Mouse (Mus musculus): ENCODE data around the gene Cryab.

Gene Cryab

GRCm38 (mm10) chr9:50751323-50751722 lies at the start of gene Cryab:
TSS of gene Cryab (plus strand) at chr9:50751325.
- in situ Hi-C loops (cut with MboI; ENCODE audit: low pct_unique_long_range_greater_than_20kb in 1 of 2, low sequenced_read_pairs in 2 of 2, unreplicated experiment in 1 of 2), result no loop called here

- in situ Hi-C loops (cut with MboI; ENCODE audit: low pct_unique_long_range_greater_than_20kb in 1 of 2, low sequenced_read_pairs in 2 of 2, unreplicated experiment in 1 of 2), result no loop called here
Observed at GRCm38 (mm10) chr9:50704907-50705306, 46.2 kb upstream of the Cryab start.

GRCm38 (mm10) chr9:50709108-50709507 lies 42.0 kb upstream of the Cryab start:
- in situ Hi-C loops (cut with MboI; ENCODE audit: low pct_unique_long_range_greater_than_20kb in 1 of 2, low sequenced_read_pairs in 2 of 2, unreplicated experiment in 1 of 2), result no loop called here

DNA sequence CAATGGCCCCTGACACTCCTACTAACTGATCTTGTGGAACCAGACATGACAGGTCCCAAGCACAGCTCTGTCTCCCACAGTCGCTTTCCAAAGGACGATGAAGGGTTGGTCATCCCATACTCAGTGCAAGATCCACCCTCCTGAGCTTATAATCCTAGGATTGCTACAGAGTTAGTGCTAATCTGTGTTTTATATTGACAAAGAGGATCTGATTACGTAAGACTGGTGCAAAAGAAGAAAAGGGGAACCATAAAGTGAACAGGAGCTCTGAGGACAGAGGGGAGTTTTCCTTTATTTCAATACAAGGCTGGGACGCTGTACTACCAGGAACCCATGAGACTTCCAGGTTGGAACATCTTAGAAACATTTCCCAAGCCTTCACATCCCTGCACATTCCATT lies 39.8 kb upstream of the Cryab start:
- in situ Hi-C loops (cut with MboI; ENCODE audit: low pct_unique_long_range_greater_than_20kb in 1 of 2, low sequenced_read_pairs in 2 of 2, unreplicated experiment in 1 of 2), result no loop called here

DNA sequence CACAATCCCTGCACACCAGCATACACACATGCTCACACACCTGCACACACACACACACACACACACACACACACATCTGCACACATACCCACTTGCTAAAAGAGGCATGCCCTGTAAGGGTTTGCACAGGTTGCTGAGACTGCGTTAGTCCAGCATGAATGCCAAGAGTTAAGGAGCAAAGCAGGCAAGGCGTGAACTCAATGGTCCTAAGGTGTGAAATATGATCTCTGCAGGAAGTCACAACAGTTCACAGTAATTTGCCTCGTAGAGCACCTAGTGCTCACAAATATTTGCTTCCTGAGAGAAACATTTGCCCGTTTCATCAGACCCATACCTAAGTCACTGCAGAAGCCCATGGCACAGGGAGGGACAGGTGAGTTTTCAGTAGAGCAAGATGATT lies 36.9 kb upstream of the Cryab start:
- in situ Hi-C loops (cut with MboI; ENCODE audit: low pct_unique_long_range_greater_than_20kb in 1 of 2, low sequenced_read_pairs in 2 of 2, unreplicated experiment in 1 of 2), result no loop called here

GRCm38 (mm10) chr9:50718878-50719277 lies 32.2 kb upstream of the Cryab start:
- in situ Hi-C loops (cut with MboI; ENCODE audit: low pct_unique_long_range_greater_than_20kb in 1 of 2, low sequenced_read_pairs in 2 of 2, unreplicated experiment in 1 of 2), result no loop called here

DNA sequence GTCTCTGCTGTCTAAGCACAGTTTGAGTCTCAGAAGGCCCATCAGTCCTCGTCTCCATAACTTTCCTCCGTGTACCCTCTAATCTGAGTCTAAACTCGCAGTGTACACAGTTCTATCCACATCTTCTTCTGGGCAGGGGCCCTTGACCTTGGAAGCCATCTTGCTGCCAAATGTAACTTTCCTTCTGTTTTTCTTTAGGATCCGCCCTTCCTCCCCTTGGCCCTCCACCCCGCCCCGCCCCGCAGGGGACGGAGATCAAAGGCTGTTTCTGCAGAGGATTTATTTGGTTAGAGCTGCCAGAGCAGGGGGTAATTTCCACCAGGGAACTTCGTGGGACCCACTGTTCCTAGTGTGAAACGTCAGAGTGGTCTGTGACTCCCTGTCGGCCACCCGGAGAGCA lies 30.1 kb upstream of the Cryab start:
- in situ Hi-C loops (cut with MboI; ENCODE audit: low pct_unique_long_range_greater_than_20kb in 1 of 2, low sequenced_read_pairs in 2 of 2, unreplicated experiment in 1 of 2), result no loop called here

DNA sequence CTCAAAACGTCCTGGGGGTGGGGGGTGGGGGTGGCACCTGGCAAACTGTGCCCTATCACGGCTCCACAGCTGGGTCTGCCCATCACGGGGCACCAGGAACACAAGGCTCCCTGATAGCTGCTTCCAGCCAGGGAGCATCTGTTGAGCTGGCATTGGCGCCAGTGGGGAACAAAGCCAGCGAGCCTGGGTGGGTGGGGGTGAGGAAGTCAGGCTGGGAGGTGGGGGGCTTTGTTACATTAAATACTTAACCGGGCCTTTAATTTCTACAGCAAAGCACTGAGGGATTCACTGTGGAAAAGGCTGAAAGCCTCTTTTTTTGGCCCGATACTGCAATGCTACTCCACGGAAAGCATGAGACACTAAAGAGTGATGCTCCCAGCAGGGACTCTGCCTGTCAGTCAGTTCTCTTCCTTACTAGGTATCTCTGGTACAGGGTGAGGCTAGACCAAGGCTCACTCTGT lies 28.6 kb upstream of the Cryab start:
- in situ Hi-C loops (cut with MboI; ENCODE audit: low pct_unique_long_range_greater_than_20kb in 1 of 2, low sequenced_read_pairs in 2 of 2, unreplicated experiment in 1 of 2), result no loop called here

GRCm38 (mm10) chr9:50723406-50723805 lies 27.7 kb upstream of the Cryab start:
- in situ Hi-C loops (cut with MboI; ENCODE audit: low pct_unique_long_range_greater_than_20kb in 1 of 2, low sequenced_read_pairs in 2 of 2, unreplicated experiment in 1 of 2), result no loop called here

GRCm38 (mm10) chr9:50724147-50724546 lies 27.0 kb upstream of the Cryab start:
- in situ Hi-C loops (cut with MboI; ENCODE audit: low pct_unique_long_range_greater_than_20kb in 1 of 2, low sequenced_read_pairs in 2 of 2, unreplicated experiment in 1 of 2), result no loop called here

GRCm38 (mm10) chr9:50724661-50725330 lies 26.3 kb upstream of the Cryab start:
- in situ Hi-C loops (cut with MboI; ENCODE audit: low pct_unique_long_range_greater_than_20kb in 1 of 2, low sequenced_read_pairs in 2 of 2, unreplicated experiment in 1 of 2), result no loop called here

DNA sequence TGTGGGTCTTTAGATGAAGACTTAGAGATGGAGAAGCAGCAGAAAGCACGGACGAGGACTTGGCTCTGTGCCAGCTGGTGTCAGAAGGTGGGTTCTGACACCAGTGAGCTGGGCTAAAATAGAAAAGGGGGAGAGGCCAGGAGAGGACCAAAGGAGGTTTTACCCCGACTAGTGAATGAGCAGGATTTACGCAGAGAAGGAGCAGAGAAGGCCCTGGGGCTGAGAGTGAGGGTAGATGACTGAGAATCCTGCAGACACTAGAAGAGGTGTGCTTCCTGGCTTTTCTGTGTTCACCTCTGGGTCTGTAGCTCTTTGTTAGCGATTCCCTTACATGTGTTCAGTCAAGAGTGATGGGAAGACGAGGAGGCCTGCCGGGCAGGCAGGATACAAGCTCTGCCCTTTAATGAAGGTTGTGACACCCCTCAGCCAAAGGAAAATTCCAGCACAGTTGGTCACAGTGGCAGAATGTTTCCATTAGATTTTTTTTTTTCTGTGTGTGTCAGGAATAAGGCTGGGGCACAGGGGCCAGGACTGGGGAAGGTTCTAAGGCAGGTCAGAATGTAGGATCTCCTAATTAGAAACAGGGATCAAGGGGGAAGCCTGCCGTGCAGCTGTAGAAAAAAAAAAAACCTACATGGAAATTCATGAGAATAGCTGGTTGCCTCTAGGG lies 25.1 kb upstream of the Cryab start:
- in situ Hi-C loops (cut with MboI; ENCODE audit: low pct_unique_long_range_greater_than_20kb in 1 of 2, low sequenced_read_pairs in 2 of 2, unreplicated experiment in 1 of 2), result no loop called here

DNA sequence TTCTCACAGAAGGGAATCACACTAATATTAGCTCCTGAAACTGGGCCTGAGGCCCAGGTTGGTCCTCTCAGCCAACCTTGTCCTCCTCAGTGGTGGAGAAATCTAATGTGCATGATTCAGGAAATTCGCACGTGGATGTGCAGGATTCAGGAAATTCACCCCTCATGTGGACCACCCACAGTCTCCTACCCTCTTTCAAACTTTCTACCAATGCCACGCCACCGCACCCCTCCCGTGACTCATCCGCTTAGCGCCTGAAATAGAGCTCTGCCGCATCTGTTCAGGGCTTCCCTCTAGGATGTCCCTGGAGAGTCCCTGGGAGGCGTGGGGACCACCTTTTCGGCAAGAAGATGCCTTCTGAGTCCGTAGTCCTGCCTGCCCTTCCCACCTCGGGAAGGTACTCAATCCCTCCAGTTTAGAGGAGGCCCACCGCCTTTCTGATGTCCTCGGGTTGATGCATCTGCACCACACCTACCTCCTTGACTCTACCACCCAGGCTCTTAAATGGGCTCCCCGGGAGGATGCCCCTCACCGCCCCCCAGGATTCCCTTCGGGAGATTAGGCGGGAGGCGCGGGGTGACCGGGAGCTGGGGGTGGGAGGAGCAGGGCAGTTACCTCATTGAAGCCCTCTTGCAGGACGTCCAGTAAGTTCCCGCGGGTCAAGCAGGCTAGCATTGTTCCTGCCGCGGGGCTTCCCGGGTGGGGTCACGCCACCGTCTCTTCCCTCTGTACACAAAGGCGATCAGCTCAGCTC lies 23.8 kb upstream of the Cryab start:
- in situ Hi-C loops (cut with MboI; ENCODE audit: low pct_unique_long_range_greater_than_20kb in 1 of 2, low sequenced_read_pairs in 2 of 2, unreplicated experiment in 1 of 2), result no loop called here

GRCm38 (mm10) chr9:50727925-50728651 lies 23.0 kb upstream of the Cryab start:
- in situ Hi-C loops (cut with MboI; ENCODE audit: low pct_unique_long_range_greater_than_20kb in 1 of 2, low sequenced_read_pairs in 2 of 2, unreplicated experiment in 1 of 2), result no loop called here

DNA sequence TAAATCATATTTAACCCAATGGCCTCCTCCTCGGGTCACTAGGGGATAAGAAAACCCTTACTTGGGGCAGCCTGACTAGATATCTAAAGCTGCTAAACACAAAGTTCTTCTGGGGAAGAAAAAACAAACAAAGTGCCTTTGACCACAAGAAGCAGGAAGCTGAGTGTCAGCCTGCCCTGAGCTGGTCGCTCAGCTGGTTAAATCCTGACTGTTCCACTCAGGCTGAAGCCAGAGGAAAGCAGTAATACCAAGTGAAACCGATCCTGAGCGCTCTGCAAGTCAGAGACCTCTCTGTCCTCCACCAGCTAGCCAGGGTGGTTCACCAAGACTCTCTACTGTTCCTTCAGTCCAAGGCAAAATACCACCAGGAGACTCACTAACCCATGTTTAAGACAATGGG lies 21.5 kb upstream of the Cryab start:
- in situ Hi-C loops (cut with MboI; ENCODE audit: low pct_unique_long_range_greater_than_20kb in 1 of 2, low sequenced_read_pairs in 2 of 2, unreplicated experiment in 1 of 2), result no loop called here

DNA sequence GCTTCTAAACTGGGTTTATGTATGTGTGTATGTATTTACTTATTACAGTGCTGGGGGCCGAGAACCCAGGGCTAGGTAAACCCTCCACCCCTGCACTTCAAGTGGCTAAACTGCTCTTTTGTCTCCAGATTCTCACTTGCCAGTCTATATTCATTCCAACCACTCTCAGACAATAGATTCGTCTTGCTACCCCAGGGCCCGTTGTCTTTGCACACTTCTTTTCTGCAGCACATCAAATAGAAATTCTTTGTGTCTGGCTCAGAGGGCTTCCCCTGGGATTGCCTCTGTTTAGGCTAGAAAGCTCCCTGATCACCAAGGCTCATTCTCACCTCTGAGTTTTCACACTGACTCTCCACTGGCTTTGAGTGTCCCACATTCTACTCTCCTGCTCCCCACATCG lies 18.6 kb upstream of the Cryab start:
- in situ Hi-C loops (cut with MboI; ENCODE audit: low pct_unique_long_range_greater_than_20kb in 1 of 2, low sequenced_read_pairs in 2 of 2, unreplicated experiment in 1 of 2), result no loop called here

DNA sequence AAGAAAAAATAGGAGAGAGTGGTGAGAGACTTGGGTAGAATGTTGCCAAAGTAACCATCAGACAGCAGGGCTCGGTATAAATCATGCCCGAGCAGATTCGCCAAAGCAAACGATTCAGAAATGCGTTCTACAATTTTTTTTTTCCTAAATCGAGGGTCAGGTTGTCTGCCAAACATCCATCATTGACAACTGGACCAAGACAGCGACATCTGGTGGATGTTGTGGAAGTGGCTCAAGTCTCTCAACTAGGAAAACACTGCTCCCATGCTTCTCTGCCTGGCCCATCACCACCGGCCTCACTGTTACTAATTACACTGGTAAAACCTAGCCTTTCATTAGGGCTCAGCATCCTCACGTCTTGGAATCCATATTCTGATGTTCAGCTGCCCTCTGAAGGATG lies 16.1 kb upstream of the Cryab start:
- in situ Hi-C loops (cut with MboI; ENCODE audit: low pct_unique_long_range_greater_than_20kb in 1 of 2, low sequenced_read_pairs in 2 of 2, unreplicated experiment in 1 of 2), result no loop called here

DNA sequence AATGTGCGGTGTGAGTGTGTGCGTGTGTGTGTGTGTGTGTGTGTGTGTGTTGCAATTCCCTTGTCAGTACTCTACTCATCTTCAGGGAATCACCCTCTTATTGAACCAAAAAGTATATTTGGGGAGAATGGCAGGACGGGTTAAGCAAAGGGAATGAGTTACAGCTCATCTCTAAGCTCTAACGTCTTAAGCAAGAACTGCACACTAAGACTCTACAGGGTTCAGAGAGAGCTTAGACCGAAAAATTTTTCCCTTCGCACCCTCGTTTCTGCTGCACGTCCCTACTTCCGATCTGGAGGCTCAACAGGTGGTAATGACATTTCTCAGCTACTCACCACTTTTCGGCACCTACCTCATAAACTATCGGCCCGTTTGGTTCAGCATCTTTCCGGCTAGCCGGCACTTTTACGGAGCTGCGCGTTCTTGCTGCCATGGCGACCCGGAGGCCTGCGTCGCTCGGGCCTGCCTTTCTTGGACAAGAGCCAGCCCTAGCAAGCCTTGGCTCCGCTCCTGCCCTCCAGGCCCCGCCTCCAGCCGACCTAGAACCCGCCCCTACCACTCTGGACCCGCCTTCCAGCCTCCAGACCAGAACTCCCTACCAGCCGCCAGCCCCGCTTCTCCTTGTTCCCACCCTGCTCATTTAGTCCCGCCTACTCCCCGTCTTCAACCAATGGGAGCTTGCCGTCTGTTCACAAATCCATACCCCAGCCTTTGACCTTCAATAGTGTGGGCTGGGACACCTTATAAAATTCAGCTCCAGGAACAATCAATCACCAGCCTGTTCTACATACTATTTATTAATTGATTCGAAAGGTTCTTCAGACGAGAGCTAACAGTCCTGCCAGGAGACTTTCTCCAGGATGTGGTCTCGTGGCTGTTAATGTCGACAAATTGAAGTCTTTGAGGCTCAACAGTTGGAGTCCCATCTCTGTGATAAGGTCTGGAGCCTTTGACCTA lies 11.9 kb upstream of the Cryab start, which contains the start of gene Dixdc1:
TSS of gene Dixdc1 (minus strand) at position 604 of the 957 bp plus-strand sequence.
- in situ Hi-C loops (cut with MboI; ENCODE audit: low pct_unique_long_range_greater_than_20kb in 1 of 2, low sequenced_read_pairs in 2 of 2, unreplicated experiment in 1 of 2), result no loop called here

Measured in mouse embryonic stem cell (cell line).